Mouse (Mus musculus) embryonic facial prominence, embryonic 13.5 days (tissue): ENCODE measurements around the gene Sdr9c7. TPM values are rescaled to one million over a fixed set of nuclear protein-coding genes. Genes with fewer than 3 reads are reported as not detected.

Experiments used
- ATAC-seq: fragments of 200-750 bp; cut with Nextera tagmentation; 2 replicates; pipeline ENCODE4 v1.8.0; 2017; ENCODE audit warnings: low read depth; ENCODE audit not compliant: insufficient number of reproducible peaks, insufficient read depth, low FRiP score, low TSS enrichment
- H3K27ac ChIP-seq: fragments of 300-500 bp; sonication (generic); 2 replicates; pipeline ENCODE4 v1.5.1; 2015; ENCODE audit warnings: moderate library complexity, mild to moderate bottlenecking, inconsistent platforms
- H3K27me3 ChIP-seq: fragments of 300-500 bp; sonication (generic); 2 replicates; pipeline ENCODE4 v1.6.1; 2015; ENCODE audit warnings: mild to moderate bottlenecking, inconsistent platforms
- H3K36me3 ChIP-seq: fragments of 300-500 bp; sonication (generic); 2 replicates; pipeline ENCODE4 v1.6.1; 2015; ENCODE audit warnings: mild to moderate bottlenecking, inconsistent platforms
- H3K4me1 ChIP-seq: fragments of 300-500 bp; sonication (generic); 2 replicates; pipeline ENCODE4 v1.6.1; 2015; ENCODE audit warnings: inconsistent platforms
- H3K4me2 ChIP-seq: fragments of 300-500 bp; sonication (generic); 2 replicates; pipeline ENCODE4 v1.6.1; 2015; ENCODE audit warnings: moderate library complexity, mild to moderate bottlenecking, inconsistent platforms
- H3K4me3 ChIP-seq: fragments of 300-500 bp; sonication (generic); 2 replicates; pipeline ENCODE4 v1.5.1; 2015; ENCODE audit warnings: mild to moderate bottlenecking, inconsistent platforms
- H3K9ac ChIP-seq: fragments of 300-500 bp; sonication (generic); 2 replicates; pipeline ENCODE4 v1.6.1; 2015; ENCODE audit warnings: mild to moderate bottlenecking, inconsistent platforms
- H3K9me3 ChIP-seq: fragments of 300-500 bp; sonication (generic); 2 replicates; pipeline ENCODE4 v1.6.1; 2016; ENCODE audit warnings: inconsistent platforms
- WGBS: fragments of 180-500 bp; shearing (Covaris S2); methylation state at CpG from one replicate; pipeline ENCODE4 v1.1.7; 2015; ENCODE audit warnings: mixed read lengths; 5-methylcytosine and 5-hydroxymethylcytosine counted together
- polyA plus RNA-seq: library from polyadenylated mRNA; unstranded; fragments of >200 nt; fragmentation: Nextera tagmentation; extraction: Ambion mirVana; gene quantifications from 2 replicates; pipeline ENCODE4 v1.2.1, GENCODE M21; 2015

Sdr9c7 gene
- polyA plus RNA-seq = 0.08 and 0.10 TPM in 2 replicates

DNA sequence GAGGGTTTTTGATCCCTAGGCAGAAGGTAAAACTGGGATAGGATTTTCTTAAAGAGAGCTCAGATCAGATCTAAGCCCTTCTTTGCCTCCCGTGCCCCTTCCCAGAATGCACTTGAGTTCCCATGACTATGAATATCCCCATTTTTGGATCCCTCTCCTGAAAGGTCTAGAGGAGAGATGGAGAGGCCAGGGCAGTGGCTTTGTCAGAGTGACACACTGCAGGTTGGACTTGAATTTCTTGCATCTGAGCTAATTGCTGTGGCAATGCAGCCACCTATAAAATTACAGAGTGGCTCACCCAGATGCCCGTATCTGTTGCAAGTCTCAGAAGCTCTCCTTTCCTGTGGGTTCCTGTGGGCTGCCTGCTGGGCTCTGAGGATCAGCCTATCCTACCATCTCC, at the start of gene Sdr9c7:
Gene Sdr9c7, plus strand, starts transcription at position 301 of the 400 bp plus-strand sequence.
- 69% methylated on average over 2 of the region's 2 CpGs for WGBS
- no peaks in the 10 kb centered on the region for H3K9me3 ChIP-seq
- H3K27me3 ChIP-seq = no peaks in the 10 kb centered on the region
- no peak within 1 kb of the TSS for H3K9ac ChIP-seq
- H3K36me3 ChIP-seq = no peaks in the 10 kb centered on the region
- no peak within 1 kb of the TSS for H3K4me2 ChIP-seq
- H3K4me1 ChIP-seq = no peaks in the 10 kb centered on the region
- no peak for ATAC-seq
- no peak within 1 kb of the TSS for H3K27ac ChIP-seq
- no peak within 1 kb of the TSS for H3K4me3 ChIP-seq

DNA sequence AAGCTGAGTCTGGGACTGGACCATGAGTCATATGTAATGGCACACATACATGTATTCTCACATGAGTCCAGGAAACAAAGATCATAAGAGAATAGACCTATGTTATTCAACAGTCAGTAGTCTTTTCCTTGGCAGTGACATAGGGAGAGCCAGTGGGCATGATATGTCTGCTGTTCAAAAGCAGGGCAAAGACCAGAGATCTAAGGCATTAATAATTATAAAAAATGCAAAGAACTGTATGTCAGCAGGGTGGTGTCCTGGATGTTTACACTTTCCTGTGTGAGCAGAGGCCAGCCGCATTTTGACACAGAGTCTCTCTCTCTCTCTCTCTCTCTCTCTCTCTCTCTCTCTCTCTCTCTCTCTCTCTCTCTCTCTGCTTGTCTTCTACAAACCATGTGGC, 48.7 kb upstream of the Sdr9c7 start, which contains the start of gene Rdh19:
Gene Rdh19, plus strand, starts transcription at position 301 of the 400 bp plus-strand sequence.
- no peak within 1 kb of the TSS for H3K4me3 ChIP-seq
- no peaks in the 10 kb centered on the region for H3K27me3 ChIP-seq
- H3K4me1 ChIP-seq = no peaks in the 10 kb centered on the region
- no peaks in the 10 kb centered on the region for H3K36me3 ChIP-seq
- H3K9me3 ChIP-seq = no peaks in the 10 kb centered on the region
- no peak within 1 kb of the TSS for H3K27ac ChIP-seq
- no peak within 1 kb of the TSS for H3K4me2 ChIP-seq
- no peak within 1 kb of the TSS for H3K9ac ChIP-seq
- 87% methylated on average over 1 of the region's 1 CpGs for WGBS
- ATAC-seq = no peak

DNA sequence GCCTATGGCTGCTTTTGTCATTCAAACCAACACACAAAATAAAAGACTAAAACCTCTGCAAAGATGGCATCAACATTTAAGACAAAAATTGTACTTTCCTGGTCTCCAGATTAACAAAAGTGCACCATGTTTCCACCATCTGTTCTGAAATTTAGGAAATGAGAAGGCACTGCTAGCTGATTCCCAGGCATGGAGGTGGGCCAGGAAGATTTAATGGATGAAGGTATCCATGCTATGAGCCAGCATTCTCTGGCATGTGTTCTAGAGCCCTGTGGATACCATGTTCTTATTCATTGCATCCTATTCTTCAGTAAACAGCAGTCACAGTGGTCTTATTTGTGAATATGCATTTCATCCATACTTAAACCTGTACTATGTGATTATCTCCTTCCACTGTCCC, 41.9 kb upstream of the Sdr9c7 start:
- no peak overlapping the region for H3K9ac ChIP-seq
- no peaks in the 10 kb centered on the region for H3K9me3 ChIP-seq
- H3K4me1 ChIP-seq = no peaks in the 10 kb centered on the region
- H3K36me3 ChIP-seq = no peaks in the 10 kb centered on the region
- no peaks in the 10 kb centered on the region for H3K27me3 ChIP-seq
- no peak for ATAC-seq
- H3K4me3 ChIP-seq = no peak overlapping the region
- H3K27ac ChIP-seq = no peak overlapping the region
- no peak overlapping the region for H3K4me2 ChIP-seq

DNA sequence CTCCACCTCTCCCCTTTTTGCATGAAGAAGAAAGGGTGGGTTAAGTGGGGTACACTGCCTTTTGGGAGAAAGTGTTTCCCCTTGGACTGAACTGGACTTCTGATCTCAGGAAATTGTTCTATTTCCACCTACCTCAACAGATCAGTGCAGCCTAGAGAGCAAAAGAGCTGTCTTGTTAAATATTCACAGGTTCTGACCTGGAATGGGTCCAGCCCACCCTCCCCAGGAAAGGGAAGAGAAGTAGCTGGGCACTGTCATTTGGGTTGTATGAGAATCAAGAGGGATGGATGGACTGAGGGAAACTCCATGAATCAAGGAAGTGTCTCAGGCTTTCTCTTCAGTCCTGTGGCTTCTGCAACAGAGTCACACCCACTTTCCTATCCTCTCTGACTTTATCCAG, 33.4 kb upstream of the Sdr9c7 start:
- no peak overlapping the region for H3K9ac ChIP-seq
- no peaks in the 10 kb centered on the region for H3K9me3 ChIP-seq
- no peaks in the 10 kb centered on the region for H3K4me1 ChIP-seq
- no peak overlapping the region for H3K27ac ChIP-seq
- H3K4me2 ChIP-seq = no peak overlapping the region
- H3K4me3 ChIP-seq = no peak overlapping the region
- H3K27me3 ChIP-seq = no peaks in the 10 kb centered on the region
- ATAC-seq = no peak
- H3K36me3 ChIP-seq = no peaks in the 10 kb centered on the region

DNA sequence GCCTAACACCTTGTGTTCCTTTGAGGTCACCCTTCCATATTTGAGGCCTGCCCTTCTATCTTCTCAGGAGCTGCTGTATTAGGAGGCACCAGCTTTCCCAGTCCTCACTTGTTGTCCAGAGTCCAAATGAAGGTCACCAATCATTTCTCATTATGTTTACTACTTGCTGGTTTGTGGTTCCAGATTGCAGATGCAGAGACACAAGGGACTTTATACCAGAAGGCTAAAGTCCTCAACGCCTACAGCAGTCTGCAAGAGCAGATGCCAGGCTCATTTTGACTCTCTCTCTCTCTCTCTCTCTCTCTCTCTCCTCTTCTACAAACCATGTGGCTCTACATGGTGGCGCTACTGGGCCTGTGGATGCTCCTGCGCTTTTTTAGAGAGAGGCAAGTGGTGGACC, 32.1 kb upstream of the Sdr9c7 start, which contains the start of gene Rdh16f2:
Gene Rdh16f2, plus strand, starts transcription at position 243 of the 400 bp plus-strand sequence.
- H3K4me2 ChIP-seq = no peak within 1 kb of the TSS
- no peak for ATAC-seq
- H3K9ac ChIP-seq = no peak within 1 kb of the TSS
- no peaks in the 10 kb centered on the region for H3K9me3 ChIP-seq
- no peaks in the 10 kb centered on the region for H3K4me1 ChIP-seq
- H3K4me3 ChIP-seq = no peak within 1 kb of the TSS
- 87% methylated on average over 3 of the region's 3 CpGs for WGBS
- H3K27me3 ChIP-seq = no peaks in the 10 kb centered on the region
- no peak within 1 kb of the TSS for H3K27ac ChIP-seq
- H3K36me3 ChIP-seq = no peaks in the 10 kb centered on the region

DNA sequence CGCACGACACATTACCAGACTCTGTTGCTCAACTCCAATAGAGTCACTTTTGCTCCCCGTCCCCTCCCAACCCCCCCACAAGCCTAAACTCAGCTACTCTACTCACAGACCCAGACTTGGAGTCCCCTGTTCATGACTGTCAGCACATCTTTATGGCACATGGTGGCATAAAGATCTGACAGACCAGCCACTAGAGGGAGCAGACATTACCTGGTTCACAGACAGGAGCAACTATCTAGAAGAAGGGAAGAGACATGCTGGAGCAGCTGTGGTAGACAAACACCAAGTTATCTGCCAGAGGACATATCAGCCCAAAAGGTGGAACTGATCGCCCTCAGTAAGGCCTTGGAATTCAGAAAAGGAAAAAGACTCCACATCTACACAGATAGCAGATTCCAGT, 25.8 kb upstream of the Sdr9c7 start:
- H3K9me3 ChIP-seq = no peaks in the 10 kb centered on the region
- H3K9ac ChIP-seq = no peak overlapping the region
- H3K4me3 ChIP-seq = no peak overlapping the region
- H3K27ac ChIP-seq = no peak overlapping the region
- no peaks in the 10 kb centered on the region for H3K36me3 ChIP-seq
- H3K4me1 ChIP-seq = no peaks in the 10 kb centered on the region
- 79% methylated on average over 4 of the region's 4 CpGs for WGBS
- no peaks in the 10 kb centered on the region for H3K27me3 ChIP-seq
- no peak overlapping the region for H3K4me2 ChIP-seq
- ATAC-seq = no peak

DNA sequence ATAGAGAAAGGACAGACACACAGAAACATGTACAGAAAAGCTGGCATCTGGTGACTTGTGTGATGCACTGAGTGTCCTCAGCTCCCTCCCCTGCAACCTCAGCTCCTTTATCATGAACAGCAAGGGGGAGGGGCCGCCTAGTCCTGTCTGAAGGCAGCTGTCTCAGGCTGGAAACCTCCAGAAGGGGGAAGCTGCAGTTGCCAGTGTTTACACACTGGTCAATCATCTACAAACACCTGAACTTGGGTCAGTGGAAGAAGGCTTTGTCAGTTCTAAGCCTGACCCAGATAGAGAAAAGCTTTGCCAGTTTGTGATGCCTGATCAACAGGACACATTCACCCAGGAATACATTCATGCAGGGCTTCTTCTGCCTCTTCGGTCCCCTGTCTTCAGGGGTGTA, 20.6 kb upstream of the Sdr9c7 start:
- Histone ChIP-seq H3K4me1 (no peaks in the 10 kb centered on the region), H3K36me3 (no peaks in the 10 kb centered on the region), H3K27me3 (no peaks in the 10 kb centered on the region), H3K9ac (no peak overlapping the region), H3K9me3 (no peaks in the 10 kb centered on the region), H3K4me3 (no peak overlapping the region), H3K4me2 (no peak overlapping the region), H3K27ac (no peak overlapping the region)
- ATAC-seq = no peak
- 49% methylated on average over 2 of the region's 2 CpGs for WGBS

DNA sequence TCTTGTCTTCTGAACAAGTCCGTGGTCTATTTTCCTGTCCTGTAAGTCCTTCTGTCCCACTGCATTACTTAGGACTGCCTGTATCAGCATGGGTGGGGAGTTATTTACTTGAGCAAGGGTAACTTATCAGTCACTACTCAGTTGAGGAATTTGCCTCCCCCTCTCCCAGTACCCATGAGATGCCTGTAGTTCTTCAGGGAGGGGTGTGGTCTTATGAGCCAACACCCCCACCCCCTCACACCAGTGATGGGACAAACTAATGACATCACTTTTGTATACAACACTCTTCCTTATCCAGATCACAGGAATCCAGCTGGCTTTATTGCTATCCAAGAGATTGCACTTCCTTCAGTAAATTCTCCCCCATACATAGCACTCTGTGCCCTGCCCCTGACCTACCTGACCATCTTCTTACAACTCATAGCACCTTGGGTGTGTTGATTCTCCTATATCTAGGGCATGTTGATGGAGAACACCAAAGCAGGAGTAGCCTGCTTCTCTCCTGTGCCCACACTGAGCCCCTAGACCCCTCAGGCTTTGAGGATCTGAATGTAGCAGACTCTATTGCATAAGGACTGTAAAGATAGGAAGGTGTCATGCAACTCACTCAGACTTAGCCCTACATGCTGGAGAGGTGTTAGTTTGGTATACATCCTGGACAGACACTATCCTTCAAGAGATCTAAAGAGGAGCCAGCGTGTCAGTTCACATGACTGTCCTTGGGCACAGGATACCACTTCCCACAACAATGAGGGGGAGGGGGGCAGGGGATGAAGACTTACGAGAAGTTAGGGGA, 19.9 kb upstream of the Sdr9c7 start:
- no peak overlapping the region for H3K4me2 ChIP-seq
- H3K27me3 ChIP-seq = no peaks in the 10 kb centered on the region
- no peak overlapping the region for H3K27ac ChIP-seq
- no peaks in the 10 kb centered on the region for H3K36me3 ChIP-seq
- ATAC-seq = no peak
- no peaks in the 10 kb centered on the region for H3K4me1 ChIP-seq
- H3K9me3 ChIP-seq = no peaks in the 10 kb centered on the region
- WGBS = 79% methylated on average over 3 of the region's 3 CpGs
- H3K4me3 ChIP-seq = no peak overlapping the region
- H3K9ac ChIP-seq = no peak overlapping the region

DNA sequence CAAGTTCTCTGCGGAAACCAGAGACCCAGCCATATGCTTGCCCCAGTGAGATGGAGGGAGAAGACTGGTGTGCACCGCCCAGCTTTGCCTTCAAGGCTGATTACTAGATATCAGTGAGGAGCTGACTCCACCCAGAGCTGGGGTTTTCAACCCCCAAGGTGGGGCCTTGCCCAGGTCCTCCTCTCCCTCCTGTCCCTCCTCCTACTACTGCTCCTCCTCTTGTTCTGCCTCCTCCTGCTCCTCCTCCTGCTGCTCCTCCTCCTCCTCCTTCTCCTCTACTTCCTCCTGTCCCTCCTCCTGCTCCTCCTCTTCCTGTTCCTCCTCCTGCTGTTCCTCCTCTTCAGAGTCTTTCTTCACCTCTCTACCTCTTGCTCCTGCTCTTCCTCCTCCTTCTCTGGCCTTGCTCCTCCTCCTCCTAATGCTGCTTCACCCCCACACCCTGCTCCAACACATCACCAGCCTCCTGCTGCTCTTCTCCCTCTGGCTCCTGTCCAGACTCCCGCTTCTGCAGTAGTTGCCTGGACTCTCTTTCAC, 19.1 kb upstream of the Sdr9c7 start:
- Histone ChIP-seq H3K4me3 (no peak overlapping the region), H3K4me1 (no peaks in the 10 kb centered on the region), H3K27me3 (no peaks in the 10 kb centered on the region), H3K27ac (no peak overlapping the region), H3K9me3 (no peaks in the 10 kb centered on the region), H3K4me2 (no peak overlapping the region), H3K9ac (no peak overlapping the region), H3K36me3 (no peaks in the 10 kb centered on the region)
- 83% methylated on average over 3 of the region's 3 CpGs for WGBS
- no peak for ATAC-seq

DNA sequence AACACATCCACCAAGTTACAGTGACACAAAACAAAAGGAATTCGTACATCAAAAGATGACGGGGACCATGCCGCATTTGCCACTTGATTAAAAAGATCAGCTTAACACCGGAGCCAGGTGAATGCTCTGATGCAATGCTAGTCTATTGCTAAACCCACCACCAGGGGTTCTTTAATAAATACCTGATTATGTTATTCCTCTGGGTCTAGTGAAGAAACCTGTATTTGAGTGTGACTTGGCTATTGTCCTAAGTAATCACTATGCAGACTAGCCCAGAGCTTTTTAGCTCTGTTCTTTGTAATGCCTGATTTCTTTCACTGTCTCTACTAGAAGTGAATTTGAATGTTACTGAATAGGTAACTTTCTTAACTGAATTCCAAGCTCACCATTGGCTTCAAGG, 17.3 kb upstream of the Sdr9c7 start:
- no peak overlapping the region for H3K4me3 ChIP-seq
- H3K27me3 ChIP-seq = no peaks in the 10 kb centered on the region
- no peak overlapping the region for H3K9ac ChIP-seq
- no peaks in the 10 kb centered on the region for H3K4me1 ChIP-seq
- H3K9me3 ChIP-seq = no peaks in the 10 kb centered on the region
- no peak overlapping the region for H3K27ac ChIP-seq
- no peak for ATAC-seq
- WGBS = 81% methylated on average over 4 of the region's 4 CpGs
- no peaks in the 10 kb centered on the region for H3K36me3 ChIP-seq
- no peak overlapping the region for H3K4me2 ChIP-seq

DNA sequence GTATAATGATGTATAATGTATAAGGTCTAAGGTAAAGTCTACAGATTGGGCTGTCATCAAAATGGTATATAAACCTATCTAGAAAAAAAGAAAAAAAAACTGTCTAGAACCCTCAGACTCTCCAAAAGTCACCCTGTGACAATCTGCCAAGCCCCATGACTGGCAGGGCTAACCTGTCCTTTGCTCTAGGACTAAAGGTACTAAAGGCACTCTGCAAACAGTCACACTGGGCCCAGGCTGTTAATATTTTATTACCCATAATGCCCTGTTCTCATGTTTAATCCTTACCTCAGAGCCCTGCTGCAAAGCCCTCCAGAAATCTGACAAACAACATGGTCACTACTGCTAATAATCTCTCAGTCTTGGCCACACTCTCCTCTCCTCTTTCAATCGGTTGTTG, 11.8 kb upstream of the Sdr9c7 start:
- WGBS = 77% methylated on average over 1 of the region's 1 CpGs
- ATAC-seq = no peak

DNA sequence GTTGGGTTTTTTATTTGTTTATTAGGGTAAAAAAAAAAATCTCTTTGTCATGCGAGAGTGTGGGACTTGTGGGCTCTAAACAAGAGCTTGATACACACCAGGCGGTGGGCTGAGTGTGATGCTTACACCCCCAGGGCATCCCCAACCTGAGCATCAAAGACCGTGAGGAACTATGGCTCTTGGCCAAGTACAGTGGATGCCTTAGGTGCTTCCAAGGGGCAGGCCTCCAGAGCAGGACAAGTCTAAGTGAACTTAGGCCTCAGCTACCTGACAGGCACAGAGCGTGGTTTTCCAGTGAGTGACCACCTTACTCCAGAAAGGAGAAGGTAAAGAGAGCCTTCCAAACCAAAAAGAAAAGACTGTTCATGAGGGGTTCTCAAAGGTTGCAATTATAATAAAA, 11.3 kb upstream of the Sdr9c7 start:
- Histone ChIP-seq H3K27ac (no peak overlapping the region), H3K9me3 (no peaks in the 10 kb centered on the region), H3K9ac (no peak overlapping the region), H3K4me2 (no peak overlapping the region), H3K4me1 (no peaks in the 10 kb centered on the region), H3K27me3 (no peaks in the 10 kb centered on the region), H3K36me3 (no peaks in the 10 kb centered on the region), H3K4me3 (no peak overlapping the region)
- ATAC-seq = no peak
- 73% methylated on average over 4 of the region's 4 CpGs for WGBS

More for the DNA sequence above, 11.8 kb upstream of the Sdr9c7 start:
- H3K27me3 ChIP-seq = no peaks in the 10 kb centered on the region
- H3K9me3 ChIP-seq = no peaks in the 10 kb centered on the region
- H3K4me3 ChIP-seq = no peak overlapping the region
- no peaks in the 10 kb centered on the region for H3K36me3 ChIP-seq
- no peak overlapping the region for H3K4me2 ChIP-seq
- H3K4me1 ChIP-seq = no peaks in the 10 kb centered on the region
- H3K9ac ChIP-seq = no peak overlapping the region
- H3K27ac ChIP-seq = no peak overlapping the region
